Mouse (Mus musculus) retina, postnatal 7 days (tissue): Measurements from ENCODE around the gene Akr1a1.
A peak's percentile ranks its signal among the peaks of the same experiment; 100 is the strongest.

ENCODE experiments used
- DNase-seq: peaks from one replicate; pipeline ENCODE4 v3.0.0-alpha.2; 2012; ENCODE audit warnings: low read depth, low spot score

Gene Akr1a1

DNA sequence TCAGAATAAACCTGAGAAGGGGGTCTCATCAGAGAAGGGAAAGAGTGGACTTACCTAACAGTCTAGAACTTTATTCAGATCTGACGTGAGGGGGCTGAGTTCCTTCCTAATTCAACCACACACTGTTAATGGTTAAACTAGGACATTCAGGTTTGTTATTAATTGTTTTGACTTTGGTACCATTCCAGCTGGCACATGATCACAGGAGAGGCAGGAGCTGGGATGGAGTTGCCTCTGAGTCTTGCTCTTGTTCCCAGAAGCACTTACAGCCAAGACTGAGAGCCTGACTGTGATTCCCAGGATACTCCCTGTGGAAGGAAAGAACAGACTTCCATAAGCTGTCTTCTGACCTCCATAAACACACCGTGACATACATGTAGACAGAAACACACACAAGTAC, 8.0 kb upstream of the Akr1a1 start:
- no peak for DNase-seq

DNA sequence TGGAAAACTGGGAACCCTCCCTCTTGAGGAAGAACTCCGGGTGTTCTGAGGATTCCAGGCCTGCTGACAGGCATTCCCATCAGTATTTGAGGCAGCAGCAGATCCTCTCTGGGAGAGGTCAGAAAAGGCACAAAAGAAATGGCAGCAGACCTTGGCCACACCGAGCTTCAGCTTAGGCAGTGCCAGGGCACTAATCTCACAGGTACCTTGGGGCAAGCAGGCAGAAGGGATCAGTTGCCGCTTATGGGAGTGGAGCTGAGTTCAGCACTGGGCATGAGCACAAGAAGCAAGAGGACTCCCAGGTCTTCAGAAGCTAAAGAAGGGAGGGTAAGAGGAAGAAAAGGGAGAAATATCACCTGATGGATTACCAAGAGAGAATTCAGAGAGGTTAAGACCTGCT, 6.5 kb upstream of the Akr1a1 start:
- DNase-seq: no peak

DNA sequence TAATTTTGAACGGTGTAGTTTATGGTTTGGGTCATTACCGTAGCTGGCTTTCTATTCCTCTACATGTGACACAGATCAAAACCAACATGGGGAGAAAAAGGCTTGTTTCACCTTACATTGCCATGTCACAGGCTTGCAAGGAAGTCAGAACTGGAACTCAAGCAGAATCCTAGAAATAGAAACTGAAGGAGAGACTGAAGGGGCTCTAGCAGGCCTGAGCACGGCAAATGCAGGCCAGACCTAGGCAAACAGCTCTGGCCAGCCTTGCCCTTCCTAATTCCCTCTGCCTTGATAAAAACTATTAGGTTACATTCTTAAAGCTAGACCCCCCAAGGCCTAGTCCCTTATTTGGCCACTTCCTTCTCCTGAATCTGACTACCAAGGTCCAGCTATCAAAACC, 4.2 kb upstream of the Akr1a1 start:
- no peak for DNase-seq

DNA sequence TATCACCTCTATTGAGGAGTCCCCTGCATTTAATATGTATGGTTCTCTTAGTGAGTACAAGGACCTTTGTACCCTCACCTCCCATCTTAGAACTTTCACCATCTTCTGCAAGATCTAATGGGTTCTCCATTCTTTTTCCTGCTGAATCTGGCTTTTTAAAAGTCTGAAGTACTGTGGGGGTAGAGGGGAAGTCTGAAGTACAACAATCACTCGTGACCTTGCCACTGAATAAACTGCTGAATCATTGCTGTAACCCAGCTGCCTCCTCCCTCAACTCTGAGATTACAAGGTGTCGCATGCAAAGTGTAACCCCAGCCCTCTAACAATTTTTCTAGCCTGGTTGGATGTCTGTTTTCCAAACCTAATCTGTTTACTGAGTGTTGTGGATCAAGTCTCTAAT, 3.6 kb upstream of the Akr1a1 start:
- no peak for DNase-seq

DNA sequence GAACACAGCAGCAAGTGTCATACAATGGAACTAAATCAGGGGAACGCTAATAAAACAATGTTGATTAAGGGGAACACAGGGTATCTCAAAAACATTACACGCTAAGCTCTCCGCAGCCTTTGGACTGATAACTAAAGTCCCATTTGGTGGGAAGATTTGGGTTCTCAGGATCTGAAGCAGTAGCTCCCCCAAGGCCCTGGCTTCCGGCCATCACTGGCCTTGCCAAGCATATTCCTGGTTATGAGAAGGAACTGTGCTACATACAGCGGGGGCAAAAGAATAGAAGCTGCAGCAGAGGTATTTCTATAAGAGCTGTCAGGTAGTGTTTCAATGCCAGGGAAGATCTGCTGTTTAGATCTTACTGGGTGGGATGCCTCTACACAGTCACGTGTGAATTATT, 1.7 kb upstream of the Akr1a1 start:
- DNase-seq: no peak

DNA sequence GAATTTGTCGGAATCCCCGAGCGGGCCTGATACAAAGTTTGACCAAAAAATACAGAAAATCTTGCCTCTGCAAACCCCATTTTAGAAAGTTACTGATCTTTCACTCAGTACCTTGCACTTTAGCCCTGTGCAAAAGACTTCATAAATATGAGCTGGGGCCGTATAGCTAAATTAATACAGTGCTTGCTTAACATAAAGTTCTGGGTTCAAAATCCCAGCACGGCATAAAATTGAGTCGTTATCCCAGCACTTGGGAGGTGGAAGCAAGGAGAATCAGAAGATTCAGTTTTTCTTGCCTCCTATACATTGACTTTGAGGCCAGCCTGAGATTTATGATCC, 286 bp upstream of the Akr1a1 start:
- no peak for DNase-seq

DNA sequence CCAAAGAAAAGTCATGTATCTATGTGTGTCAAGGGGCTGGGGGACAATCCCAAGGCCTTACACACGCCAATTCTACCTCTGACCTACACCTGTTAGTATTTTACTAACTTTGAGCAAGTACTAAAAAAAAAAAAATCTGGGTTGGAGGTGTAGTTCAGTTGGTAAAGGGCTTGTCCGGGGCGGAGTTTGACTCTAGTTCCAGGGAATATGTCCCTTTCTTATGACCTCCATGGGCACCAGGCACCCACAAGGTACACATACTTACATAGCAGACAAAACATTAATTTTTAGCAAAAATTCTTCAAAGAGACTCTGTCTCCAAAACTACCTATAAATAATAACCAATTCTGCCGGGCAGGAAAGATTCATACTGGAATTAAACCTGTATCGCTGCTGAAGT, 1.1 kb downstream of the Akr1a1 start:
- no peak for DNase-seq

DNA sequence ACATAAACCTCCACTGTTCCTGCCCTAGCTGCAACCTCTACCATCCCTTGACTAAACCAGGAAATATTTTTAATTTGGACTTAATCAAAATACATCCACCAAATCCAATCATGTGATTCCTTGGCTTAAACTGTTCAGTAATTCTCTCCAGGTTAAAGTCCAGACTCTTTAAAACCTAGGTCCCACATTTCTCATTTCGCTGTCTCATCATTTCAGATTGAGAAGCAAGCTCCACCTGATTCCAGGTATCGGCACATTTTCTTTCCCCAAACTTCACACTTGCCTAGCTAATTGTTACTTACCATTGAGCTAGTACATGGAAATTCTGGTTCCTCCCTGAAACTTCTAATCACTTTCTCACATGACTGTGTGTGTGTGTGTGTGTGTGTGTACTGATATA, 2.1 kb downstream of the Akr1a1 start:
- DNase-seq: no peak

DNA sequence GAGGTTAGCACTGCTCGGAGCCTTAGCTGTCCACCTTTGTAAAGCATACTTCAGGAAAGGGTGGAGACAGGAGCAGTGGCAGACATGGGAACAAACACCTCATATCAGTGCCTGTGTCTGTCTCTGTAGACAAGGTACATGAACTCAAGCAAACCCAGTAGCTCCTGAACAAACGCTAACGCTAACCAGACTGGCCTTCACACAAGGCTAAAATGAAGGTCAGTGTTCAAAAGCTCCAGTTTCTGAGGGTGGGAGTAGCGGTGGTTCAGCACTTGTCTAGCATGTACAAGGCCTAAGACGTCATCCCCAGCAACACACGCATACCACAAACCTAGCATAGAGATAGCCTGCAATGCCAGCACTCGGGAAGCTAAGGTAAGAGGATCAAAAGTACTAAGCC, 5.9 kb downstream of the Akr1a1 start:
- no peak for DNase-seq

DNA sequence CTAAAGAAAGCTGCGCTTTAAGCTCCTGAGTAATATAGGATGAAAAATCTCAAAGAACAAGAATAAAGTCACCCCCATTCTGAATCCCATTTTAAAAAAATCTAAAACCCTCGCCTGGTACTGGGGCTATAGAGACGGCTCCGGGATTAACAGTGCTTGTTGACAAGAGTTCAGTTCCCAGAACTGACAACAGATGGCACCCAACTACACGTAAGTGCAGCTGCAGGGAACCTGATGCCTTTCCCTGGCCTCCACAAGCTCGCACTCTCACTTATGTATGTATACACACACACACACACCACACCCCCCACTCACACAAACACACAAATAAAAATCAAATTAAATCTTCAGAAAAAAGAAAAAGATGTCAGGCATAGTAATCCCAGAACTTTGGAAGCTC, 7.2 kb downstream of the Akr1a1 start:
- no peak for DNase-seq

DNA sequence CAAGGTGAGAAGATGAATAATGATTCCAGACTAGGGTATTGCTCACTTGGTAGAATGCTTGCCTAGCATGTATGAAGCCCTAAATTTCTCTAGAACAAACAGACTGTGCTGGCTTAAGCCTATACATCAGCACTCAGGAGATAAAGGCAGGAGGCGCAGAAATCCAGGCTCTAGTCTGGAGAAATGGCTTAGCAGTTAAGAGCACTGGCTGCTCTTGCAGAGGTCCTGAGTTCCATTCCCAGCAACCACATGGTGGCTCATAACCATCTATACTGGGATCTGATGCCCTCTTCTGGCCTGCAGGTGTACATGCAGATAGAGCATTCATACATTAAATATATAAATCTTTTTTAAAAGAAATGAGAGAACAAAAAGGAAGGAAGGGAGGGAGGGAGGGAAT, 9.4 kb downstream of the Akr1a1 start:
- no peak for DNase-seq

DNA sequence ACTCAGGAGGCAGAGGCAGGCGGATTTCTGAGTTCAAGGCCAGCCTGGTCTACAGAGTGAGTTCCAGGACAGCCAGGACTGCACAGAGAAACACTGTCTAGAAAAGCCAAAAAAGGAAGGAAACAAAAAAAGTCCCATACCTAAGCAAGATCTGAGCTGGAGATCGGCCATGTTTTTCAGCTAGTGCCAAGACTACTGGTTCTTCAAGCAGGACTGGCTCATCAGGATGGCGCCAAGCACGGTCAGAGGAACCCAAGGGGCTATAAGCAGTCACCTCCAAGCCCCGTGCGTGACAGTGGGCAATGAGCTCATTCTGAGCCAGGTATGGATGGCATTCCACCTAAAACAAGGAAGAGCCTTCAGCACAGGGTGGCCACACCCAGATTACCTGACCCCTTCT, 12.7 kb downstream of the Akr1a1 start:
- no peak for DNase-seq

DNA sequence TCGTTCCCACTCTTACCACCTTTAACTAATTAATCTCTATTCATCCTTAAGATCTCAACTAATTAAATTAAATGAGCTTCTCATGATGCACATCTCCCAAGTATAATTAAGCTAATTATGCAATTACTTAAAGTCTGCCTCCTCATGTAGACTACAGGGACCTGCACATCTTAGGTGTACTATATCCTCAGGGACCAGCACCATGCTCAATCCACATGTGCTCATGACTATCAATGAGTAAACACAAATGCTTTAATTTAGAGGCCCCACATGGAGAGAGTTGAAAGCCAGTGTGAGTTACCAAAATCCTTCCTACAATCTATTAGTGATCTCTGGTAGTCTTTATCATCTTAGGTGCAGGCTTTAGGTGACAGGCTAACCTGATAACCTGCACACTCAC, 16.3 kb downstream of the Akr1a1 start:
- DNase-seq: no peak

DNA sequence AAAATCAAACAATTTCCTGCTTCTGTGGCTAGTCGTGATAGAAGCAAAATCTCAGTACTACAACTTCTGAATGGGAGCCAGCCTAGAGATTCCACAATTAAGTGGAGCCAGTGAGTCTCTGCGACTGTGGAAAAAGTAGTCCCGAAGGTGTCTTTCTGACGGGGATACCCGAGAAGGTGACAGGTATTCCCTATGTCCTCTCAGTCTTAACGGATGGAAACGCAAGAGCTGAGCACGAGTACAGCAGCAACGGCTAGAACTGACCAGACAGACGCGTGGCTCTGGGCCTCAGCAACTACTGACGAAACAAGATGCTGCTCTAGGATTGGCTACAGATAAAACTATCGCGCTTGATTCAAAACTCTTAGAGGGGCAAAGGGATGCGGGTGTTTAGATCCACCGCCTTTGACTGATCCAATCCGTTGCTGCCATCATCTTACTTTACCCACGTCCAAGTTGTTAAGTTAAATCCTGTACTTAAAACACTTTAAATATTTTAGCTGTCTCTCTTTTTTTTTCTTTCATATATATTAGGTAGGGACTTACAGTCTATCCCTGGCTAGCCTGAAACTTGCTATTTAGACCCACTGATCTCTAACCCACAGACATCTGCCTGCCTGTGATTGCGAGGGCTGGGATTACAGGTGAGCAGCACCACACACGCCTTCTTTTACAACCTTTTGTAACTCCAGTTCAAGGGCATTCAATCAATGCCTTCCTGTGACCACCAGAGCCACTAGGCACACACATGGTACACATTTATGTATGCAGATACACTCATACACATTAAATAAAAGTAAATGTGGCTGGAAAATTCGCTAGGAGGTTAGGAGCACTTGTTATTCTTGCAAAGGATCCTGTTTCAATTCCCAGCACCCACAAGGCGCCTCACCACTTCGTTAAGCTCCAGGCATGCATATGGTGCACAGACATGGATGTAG, 23.5 kb downstream of the Akr1a1 start, which contains the start of gene Nasp:
Gene Nasp (minus strand): TSS at position 220 of the 941 bp plus-strand sequence.
- DNase-seq: peak; percentile 76

DNA sequence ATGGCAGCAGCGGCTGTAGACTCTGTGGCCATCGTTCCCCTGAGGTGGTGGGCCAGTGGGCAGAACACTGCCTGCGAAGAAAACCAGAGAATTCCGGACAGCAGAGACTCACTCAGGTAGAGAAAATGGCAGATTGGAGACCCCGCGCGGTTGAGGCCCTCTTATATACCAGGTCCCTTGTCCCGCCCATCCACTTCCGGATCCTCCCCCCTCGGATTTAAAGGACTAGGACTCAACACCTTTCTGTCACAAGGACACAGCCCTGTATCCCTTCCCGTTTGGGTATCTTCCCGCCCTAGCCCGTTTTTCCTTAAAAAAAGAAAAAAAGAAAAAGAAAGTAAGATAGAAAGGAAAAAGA, 24.1 kb downstream of the Akr1a1 start:
- DNase-seq: peak; percentile 90

DNA sequence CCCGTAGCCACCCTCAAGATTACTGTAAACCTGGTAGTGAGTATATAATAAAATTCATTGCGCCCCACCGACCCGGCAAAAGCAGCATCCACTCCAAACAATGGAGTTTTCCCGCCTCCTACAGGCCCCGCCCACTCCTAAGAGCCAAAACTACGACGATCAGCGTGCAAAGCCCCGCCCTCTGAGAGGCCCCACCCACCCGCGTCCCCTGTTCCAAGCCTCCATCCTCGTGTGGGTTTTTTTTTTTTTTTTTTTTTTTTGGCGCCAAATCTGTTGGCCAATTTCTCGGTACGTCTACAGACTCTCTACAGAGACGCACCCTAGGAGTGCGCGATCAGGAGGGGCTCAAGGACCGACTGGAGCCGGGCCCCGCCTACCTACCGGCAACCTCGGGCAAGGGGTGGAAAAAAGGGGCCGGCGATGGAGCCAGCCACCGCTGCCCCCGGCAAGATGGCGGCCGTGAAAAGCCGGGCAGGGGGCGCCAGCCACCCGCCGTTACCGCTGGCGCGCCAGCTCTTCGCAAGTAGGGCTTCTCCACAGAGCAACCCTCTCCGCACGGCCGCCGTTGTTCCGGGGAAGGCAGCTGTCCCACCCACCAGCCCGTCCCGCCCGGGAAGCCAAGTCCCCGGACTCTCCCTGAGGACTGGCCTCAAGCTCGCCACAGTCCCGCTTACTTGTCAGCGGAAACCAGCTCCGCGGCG, 24.7 kb downstream of the Akr1a1 start:
- peak; percentile 70 for DNase-seq

DNA sequence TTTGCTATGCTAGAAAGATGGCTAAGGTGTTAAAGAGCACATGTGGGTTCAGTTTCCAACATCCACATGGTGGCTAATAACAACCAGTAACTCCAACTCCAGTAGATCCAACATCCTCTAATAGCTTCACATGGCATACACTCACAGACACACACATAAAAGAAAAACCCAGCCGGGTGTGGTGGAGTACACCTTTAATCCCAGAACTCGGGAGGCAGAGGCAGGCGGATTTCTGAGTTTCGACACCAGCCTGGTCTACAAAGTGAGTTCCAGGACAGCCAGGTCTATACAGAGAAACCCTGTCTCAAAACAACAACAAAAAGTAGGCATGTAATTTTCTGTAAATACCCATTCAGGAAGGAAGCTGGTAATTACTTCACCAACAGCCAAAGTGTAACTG, 26.6 kb downstream of the Akr1a1 start:
- DNase-seq: no peak

DNA sequence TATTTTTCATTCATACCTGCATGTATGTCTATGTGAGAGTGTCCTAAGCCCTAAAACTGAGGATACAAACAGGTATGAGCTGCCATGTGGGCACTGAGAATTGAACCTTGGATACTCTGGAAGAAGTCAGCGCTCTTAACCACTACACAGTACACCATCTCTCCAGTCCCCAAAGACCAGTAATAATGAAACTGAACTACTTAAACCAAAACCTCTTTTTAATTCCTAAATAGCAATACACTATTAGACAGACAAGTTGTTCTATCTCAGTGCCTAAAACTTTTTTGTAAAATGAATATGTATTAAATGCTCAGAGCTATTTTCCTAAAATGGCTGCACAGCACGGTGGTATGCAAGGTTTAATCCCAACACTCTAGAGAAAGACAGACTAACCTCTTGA, 36.2 kb downstream of the Akr1a1 start:
- DNase-seq: no peak

DNA sequence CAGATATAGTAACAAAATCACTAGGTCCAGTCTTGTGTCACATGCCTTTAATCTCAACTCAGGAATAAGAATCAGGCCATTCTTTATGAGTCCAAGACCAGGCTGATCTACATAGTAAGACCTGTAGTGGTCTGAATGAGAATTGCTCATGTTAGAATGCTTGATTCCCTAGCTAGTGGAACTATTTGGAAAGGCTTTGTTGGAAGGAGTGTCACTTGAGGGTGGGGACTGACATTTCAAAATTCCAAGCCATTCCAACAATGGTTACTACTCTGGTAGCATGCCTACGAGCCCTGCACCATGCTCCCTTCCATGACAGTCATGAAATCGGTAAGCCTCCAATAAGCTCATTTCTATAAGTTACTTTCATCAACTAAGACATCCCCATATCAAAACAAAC, 38.9 kb downstream of the Akr1a1 start:
- DNase-seq: no peak

DNA sequence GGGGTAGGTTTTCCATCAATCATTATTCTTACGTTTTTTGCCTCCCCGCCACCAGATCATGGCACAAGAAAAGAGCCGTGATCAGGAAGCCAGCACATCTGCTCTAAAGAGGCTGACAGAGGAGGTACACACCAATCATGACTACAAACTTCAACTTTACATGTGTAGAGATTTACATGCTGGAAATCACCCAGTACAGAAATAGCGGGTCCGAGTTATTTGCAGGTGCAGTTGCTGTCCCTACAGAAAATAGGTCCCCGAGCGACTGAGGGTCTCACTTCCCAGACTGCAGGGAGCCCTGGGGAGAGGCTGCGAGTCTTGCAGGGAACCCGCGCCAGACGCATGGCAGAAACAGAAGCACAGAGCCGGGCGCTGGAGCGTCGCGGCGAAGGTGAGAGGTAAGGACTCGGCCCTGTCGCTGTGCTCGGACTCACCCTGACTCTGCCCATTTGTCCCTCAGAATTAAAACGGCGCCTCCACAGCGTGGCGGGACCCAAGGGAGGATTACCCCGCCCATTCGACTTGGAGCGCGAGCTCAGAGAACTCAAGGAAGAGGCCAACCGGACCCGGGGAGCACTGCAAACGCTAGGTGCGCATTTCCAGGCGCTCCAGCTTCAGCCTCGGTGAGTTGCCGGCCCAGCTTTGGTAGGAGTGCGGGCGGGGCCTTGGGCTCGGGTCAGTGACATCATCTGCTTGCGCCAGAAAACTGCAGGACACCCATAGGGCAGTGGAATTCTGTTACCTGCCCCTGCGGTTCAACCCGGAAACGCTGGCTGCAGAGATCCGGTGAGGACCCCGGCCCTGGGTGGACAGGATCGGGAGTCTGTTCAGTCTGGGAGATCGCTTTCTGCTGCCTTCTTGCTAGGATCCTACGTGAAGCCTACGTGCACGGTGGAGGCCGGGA, 54.2 kb downstream of the Akr1a1 start:
- DNase-seq: peak; percentile 80

DNA sequence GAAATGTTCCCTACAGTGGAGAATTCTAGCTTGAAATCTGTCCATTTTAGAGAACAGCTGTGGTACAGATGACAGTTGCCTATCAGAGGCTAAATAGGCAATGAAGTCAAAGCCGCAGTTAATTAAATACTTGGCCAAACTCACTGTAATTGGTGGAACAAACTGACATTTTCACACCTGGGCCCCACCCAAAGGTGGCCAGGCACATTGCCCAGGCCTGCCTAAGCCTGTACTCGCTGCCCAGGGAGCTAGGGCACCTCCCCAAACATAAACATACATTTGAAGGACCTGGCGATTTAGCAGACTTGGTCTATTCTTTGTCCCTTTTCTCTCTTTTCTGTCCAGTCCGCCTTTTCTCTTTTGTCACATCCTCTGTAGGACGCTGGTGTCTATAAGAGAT, 55.1 kb downstream of the Akr1a1 start, which contains the start of gene Ccdc17:
Gene Ccdc17 (plus strand): TSS at position 276 of the 400 bp plus-strand sequence.
- DNase-seq: no peak

DNA sequence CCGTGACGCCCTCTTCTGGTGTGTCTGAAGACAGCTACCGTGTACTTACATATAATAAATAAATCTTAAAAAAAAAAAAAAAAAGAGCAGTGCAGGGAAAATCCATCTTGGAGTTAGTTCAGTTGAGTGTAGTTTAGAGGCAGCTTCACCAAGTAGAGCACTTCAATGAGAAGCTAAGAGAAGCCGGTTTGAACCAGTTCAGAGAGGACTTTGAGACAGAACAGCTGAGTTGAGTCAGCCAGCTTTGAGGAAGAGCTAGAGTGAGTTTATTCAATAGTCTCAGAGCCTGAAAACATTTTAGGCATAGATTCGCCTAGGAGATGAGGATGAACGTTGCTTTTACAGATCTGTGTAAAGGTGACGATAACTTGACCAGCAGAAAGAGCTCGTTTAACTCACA, 55.7 kb downstream of the Akr1a1 start:
- DNase-seq: no peak
